Mouse (Mus musculus): ENCODE results near the gene C77080.

Gene C77080

DNA sequence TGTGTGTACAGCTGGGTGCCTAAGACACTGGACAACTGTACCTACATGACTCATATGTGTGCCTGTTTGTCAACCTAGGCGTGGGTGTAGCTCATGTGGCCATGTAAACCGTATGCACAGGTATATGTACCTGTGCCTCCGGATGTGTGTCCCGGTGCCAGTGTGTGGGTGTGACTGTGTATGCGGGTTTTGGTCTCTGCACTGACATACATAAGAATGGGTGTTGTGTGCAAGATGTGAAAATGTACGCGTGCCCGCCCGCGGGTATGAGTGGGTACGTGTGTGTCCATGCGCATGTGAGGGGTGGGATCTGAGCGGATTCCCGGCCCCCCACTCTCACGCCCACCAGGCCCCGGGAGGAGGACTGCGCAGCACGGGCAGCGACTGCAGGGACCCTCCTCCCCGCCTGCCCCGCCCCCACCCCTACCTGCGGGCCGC lies 22.6 kb downstream of the C77080 start:
- no peak for DNase-seq (ENCODE audit: low read depth, low spot score)

DNA sequence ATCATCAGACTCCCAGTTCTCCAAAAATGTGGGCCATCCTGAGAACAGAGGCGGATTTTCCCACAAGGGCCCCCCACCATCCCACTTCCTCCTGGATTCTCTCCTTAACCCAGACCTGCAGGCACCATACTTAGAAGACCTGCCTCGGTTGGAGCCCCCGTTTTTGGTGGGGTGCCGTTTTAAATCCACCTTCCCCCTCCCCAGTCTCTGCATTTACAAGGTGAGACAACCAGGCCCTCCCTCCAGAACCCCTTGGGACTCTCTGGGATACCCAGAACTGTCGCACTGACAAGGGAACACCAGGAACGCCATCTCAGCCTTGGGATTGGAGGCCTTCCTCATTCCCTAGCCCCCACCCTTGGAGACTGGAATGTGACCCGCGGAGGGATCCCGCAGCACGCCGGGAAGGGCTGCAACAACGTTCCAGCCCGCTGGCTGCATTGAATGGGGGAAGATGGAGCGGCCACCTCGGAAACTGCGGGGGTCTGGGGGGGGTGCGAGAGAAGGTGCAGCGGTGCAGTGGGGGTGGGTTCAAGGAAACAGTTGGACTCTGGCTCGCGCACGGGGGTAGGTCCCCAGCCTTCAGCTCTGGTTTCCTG lies 23.3 kb downstream of the C77080 start:
- DNase-seq (ENCODE audit: low read depth, low spot score): no peak

DNA sequence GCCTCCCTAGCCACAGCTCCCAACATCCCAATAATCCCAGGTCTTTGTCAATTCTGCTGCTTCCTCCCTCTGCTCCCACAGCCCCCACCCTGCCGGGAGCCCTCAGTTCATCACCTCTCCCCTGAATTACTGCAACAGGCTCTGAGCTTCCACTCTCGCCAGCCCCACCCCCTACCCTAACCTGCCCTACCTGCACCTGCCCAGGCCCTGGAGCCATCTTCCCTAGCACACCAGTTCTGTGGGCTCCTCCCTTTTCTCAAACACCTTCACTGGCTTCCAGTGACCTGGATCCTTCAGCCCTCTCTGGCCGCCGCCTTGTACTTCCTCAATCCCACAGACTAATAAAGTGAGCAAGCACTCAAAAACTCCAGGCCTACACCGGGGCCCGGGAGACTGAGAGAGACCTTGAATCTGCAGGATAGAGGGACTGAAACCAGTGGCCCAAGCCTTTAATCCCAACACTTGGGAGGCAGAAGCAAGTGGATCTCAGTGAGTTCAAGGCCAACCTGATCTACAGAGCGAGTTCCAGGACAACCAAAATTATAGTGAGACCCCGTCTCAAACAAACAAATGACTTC lies 24.9 kb downstream of the C77080 start:
- DNase-seq (ENCODE audit: low read depth, low spot score): no peak

DNA sequence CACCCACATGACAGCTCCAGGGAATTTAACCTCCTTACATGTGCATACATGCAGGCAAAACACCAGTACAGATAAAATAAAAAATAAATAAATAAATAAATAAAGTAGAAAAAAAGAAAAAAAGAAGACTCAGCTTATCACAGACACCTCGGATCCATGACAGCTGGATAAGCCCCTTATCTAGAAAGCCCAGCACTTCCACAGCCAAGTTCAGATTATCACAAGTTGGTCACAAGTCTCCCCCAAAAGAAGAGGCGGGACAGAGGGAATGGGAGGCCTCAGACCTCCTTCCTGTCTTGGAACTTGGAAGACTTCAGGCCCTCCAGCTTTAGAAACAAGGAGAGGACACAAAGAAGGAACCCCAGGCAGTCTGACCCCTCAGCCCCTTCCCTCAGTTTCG lies 26.1 kb downstream of the C77080 start:
- DNase-seq (ENCODE audit: low read depth, low spot score): no peak

DNA sequence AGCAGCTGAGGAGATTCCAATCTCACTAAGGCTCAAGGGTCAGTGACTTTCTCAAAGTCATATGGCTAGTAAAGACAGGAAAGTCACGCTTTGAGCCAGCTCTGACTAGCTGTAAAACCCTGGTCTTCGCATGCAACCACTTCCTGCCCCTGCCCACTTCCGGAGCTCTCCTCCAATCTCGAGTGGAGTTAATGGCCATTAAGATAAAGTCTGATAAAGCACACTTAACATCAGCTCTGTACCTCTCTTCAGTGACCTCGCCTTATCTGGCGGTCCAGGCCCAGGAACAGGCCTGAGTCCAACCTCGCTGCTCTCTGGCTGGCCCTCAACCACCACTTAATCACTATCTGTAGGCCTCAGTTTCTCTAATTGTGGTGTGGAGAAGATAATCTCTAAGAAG lies 26.7 kb downstream of the C77080 start:
- no peak for DNase-seq (ENCODE audit: low read depth, low spot score)

DNA sequence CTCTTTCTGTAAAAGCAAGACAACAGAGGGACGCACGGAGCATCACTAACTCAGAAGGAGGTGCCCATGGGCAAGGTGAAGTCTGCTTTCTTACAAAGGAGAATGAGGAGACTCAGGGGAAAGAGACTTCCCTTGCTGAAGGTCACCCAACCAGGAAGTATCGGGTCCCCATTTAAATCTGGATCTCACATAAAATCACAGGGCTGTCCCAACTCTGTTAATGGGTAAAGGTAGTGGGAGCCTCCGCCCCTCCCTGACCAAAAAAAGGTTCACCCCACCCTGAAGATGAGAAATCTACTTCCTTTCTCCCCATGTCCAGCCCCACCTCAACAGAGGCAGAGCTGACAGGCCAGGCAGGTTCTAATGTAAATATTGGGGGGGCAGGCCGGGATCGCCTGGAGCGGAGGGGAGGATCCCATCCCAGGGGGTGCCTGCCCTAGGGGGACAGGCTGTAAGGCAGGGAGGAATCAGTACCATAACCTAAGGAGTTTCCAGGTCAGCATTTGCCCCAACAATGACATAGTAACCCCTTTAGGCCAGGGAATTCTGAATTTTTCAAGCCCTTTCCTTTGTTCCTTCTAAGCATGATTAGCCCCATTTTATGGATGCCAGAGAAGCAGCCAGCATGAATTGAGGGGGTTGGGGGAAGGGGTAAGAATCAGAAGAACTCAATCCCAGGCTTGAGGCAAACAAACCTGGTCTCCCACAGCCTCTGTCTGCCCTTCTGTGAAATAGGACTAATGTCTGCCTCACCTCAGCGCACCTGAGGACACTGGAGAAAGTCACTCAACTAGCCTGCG lies 28.4 kb downstream of the C77080 start:
- DNase-seq (ENCODE audit: low read depth, low spot score): no peak

DNA sequence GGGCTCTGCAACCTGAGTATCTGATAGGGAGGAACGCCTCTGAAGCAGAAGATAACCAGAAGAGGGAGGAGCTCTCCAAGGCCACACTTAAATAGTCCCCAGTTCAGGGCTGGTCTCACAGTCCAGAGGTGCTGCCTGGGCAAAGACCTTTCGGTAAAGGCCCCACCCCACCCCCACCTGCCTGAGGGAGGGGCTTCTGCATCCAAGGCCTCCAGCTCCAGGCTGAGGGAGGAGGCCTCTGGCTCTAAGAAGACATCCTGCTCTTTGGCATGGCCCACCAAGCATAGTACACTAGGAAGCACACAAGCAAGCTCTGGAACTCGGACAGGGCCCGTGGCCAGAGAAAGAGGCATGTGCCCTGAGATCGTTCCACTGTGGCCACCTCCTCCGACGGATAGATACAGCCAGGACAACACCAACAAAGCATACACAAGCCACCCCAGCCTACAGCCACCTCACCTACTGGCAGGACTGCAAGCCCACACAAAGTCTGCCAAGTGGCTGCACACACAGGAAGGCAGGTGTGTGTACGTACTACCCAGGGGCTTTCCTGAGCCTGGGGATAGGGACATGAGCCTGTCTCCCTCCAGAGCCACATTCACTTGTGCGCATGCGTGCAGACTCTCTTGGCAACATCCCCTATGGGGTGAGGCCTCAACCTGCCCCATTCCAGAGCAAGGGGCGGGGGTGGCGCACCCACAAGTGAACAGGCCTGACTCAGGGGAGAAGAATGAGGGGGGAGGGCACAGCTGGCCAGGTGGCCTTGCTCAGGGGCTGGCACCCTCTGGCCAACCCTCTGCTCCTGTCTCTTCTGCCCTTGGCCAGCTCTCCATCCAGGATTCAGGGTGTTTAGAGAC lies 29.4 kb downstream of the C77080 start:
- DNase-seq (ENCODE audit: low read depth, low spot score): no peak

DNA sequence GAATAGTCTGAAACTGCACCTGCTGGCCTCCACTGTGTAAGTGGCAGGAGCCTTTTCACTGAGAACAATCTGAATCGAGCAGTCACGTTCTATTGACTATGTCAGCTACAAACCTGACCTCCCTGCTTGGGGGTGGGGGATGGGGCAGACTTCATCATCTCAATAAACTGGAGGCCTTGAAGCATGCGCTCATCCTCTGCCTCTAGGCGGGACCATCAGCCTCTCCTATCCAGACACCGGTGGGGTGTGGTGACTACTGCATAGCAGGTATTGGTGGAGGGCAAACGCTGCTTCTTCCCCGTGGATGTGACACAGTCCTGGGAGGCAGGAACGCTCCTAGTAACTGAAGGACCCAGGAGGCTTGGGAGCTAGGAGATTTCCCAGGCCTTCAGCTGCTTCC lies 30.3 kb downstream of the C77080 start:
- DNase-seq (ENCODE audit: low read depth, low spot score): no peak

DNA sequence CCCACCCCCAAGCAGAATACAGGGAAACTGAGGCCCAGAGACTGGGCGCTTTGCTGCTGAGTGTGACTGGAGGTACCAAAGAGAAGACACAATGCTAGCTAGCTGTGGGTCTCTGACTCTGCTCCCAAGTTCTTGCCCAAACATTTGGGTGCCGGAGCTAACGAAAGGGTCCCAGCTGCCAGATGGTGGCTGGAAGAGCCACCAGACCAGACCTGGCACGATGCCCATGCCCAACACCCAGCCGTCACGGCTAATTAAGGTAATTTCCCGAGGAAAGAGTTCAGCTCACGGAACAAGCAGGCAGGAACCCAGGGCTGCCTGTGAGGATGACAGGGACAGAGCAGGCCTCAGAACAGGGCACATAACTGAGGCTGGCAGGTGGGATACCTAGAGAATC lies 33.2 kb downstream of the C77080 start:
- no peak for DNase-seq (ENCODE audit: low read depth, low spot score)

DNA sequence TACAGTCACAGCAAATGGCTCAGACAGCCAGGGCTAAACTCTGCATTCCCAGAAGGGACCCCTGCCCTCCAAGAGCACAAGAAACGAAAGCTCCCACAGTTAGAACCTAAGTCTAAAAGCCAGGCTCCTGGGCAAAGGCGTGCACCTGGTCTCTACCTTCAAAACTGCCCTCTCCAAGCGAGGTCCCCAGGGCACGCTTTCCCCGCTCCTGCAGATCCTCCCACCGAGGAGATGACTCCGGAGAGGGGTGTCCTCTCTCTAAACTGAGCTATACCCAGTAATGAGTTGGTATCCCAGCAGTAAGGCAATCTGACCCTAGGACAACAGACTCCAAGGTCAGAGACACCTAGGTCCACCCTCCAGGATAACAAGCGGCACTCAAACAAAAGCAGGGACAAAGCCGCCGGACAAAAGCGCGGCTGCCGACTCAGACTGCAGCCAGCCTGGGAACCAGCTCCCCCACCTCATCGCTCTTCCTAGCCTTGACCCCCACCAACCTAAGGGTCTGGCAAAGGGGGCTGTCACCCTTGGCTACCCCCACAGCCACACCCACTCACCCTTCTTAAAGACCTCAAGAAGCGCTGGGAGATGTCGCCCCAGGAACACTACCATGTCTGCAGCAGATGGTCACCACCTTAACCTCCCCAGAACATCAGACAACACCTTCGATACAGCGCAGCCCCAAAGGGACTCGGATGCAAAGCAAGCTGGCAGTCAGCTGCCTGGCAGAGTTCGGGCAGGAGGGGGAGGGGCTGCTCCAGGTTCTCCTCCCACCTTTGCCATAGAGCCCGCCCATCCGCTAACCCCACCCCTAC lies 33.8 kb downstream of the C77080 start:
- DNase-seq (ENCODE audit: low read depth, low spot score): no peak

DNA sequence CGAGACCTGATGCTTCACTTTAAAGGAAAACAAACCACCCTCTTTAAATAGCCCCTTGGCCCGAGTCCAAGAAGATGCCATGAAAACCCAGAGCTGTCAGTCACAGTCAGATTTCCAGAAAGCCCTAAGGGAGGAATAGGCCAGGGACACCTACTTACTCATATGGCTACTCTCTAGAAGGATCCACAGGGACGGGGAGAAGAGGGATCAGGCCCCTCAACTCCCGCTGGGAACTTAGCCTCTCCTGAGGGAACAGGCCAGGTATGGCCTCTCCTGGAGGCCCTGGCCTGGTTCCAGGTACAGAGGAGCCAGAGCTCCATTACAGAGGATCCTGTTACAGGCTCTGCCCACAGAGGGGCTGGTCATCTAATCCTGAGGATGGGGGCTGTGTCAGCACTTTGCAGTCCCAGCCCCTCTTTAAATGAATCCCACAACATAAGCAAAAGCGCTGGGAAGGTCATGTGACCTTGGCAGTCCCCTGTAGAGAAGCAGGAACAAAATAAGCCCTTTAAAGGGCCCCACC lies 34.7 kb downstream of the C77080 start:
- peak; percentile 62 for DNase-seq (ENCODE audit: low read depth, low spot score)

DNA sequence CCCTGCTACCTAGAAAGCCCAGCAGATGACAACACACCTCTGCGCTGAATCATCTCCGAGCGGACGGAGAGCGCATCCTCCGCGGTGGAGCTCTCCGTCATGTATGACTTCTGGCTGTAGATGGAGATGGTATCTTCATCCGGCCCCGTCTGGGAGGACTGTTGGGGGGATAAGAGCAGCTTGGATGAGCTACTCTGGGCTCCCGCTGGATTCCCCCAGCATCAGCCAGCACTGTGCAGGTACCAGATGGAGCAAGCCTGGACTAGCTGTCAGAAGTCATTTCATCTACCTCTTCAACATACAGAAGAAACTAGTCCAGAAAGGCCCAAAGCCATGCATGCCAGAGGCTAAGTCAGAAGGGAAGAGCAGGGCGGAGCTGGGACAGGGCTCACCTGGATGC lies 35.9 kb downstream of the C77080 start:
- DNase-seq (ENCODE audit: low read depth, low spot score): no peak

DNA sequence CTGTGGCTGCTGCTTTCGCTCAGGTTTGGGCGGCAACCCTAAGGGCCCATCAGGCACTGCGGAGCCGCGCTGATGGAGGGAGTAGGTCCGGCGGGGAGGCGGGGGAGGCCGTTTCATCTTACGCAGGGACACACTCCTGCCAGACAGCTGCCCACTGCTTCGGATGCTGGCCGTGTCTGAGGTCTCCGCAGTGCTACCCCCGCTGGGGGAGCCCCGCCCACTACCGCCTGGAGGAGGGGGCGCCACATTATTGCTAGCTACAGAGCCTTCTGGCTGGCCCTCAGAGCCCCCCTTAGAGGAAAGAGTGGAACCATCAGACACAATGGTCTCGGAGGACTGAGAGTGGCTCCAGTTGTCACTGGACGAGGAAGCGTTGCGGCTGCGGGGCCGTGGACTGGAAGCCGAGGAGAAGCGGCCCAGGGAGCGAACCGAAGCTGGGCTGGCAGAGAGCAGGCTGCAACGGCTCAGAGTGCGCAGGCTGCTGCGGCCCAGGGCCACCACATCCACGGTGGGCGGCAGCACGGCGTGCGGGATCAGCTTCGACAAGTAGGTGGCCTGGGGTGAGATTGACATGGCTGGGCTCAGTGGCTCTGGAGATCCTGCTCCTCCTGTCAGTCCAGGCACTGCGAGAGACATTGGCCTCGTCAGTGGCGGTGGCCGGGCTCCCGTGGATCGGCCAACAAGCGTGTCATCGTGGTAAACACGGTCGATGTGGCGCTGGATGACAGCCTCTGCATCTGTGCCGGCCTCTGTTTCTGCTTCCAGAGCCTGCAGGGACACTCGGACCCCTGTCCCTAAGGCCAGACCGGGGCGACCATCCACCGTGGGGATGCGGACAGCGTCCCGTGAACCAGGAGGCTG lies 37.6 kb downstream of the C77080 start:
- no peak for DNase-seq (ENCODE audit: low read depth, low spot score)

DNA sequence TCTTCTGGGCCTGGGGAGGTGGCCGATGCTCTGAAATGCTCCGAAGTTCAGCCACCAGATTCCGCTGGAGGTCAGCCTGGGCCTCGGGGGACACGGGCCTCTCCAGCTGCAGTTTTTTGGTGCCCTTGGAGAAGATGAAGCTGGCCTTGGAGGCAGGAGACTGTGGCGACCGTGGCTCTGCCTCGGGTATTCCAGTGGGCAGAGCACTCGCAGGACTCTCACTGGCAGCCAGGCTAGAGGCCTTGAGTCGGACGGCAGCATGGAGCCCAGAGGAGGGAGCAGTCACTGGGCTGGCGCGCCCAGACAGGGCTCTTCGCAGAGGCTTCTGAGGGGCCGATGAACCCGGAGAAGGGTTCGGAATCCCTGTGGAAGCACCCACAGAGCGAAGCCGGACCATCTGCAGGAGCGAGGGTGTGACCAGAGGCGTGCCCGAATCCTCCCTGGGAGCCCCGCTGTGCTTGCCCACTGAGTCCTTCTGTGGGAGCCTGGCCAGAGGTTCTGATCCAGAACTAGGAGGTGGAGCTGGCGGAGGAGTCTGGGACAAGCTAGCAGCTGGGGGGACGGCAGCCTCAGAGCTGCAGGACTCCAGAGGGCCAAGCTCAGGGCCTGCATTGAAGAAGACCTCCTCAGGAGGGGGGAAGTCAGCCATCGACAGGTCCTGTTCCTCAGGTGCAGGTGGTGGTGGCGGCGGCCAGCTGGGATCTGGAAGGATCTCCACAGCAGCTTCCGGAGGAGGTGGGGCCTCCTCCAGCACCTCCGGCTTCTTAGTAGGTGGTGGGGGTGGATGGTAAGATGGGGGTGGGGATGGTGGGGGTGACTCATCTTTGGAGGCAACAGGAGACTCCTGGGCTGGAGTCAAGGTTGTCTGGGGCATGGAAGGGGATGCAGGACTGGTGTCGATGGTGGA lies 38.9 kb downstream of the C77080 start:
- DNase-seq (ENCODE audit: low read depth, low spot score): no peak

DNA sequence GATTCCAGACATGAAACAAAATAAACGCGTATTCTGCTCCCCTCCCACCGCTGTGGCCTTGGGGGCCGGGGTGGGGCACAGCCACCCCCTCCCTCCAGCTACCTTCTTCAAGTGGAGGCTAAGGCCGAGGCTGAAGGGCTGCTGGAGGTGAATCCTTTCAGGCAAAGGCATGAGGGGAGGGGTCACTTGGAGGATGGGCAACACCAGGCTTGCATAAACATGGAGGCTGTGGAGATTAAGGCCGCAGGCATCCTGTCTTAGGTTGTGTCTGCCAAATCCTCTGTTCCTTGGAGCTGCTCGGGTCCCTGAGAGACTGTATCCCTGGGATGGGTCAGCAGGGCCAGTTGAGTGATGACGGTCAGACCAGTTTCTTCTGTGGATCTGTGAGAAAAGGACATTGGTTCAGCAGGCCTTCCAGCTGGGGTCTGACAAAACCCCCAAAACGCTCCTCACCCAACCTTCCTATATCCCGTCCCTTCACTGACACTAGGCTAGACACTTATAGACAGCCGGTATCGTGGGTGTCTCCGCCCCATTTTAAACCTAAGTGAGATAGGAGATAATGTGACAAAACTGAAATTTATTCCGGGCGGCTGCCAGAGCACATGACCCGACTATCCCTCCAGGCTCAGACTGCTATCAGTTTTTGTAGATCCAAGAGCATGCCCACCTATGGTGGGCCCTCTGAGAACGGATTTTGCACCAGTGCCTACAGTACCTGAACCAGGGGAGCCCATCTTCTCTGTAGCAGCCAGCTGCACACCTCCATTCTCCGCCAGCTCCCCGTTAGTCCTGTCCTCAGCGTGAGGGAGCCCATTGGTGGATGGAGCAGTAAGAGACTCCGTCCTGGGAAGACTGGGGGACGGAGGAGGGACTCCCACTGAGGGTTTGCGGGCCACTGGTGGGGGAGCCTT lies 39.9 kb downstream of the C77080 start:
- no peak for DNase-seq (ENCODE audit: low read depth, low spot score)

DNA sequence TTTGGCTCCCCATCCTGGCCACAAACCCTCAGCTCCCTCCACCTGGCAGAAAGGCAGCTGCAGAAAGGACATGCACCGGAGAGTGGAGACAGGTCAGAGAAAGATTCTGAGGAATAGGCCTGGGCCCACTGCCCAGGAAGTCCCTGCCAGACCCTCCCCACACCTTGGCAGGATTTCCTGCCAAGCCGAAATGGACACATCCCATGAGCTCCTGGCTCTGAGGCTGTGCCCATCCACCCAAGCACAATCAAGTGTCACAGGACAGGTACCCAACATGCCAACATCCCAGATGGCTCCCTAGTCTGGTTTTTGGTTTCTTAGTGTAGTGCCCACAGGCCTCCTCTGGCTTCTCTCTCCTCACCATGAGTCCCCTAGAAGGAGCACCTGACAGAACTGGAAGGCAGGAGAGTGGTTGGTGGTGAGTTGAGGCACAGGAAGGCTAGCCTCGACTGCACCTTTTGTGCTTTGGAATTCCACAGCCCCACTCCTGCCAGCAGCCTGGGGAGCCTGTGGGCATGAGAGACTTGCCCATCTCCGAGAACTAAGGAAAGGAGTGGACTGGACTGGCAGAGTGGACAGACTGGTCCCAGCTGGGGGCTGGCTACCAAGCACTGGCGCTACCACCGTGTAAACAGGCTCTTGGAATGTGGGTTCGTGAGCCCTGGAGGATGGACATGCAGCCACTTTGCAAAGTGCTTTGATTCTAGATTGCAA lies 40.7 kb downstream of the C77080 start:
- no peak for DNase-seq (ENCODE audit: low read depth, low spot score)

DNA sequence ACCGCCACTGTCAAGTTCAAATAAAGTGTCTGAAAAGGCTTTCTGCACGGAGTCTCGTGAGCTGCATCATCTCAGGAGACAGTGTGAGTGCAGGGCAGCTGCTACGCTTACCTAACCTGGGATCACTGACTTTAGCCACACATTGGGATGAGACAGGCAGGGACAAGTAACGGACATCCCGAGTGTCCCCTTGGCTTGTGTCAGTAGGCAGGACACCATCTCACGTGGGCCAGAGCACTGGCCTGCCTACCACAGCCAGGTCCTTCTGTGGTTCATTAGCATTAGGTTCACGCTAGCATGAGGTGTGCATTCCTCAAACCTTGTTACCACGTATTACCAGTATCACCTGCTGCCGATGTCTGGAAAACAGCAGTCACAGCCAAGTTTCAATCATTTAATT lies 42.0 kb downstream of the C77080 start:
- DNase-seq (ENCODE audit: low read depth, low spot score): no peak
